Mouse (Mus musculus): ENCODE measurements at regions not wholly inside any gene's neighbourhood (a gene's known extent, or its start where the extent isn't known, plus 50 kb on each side); places are given as distances from the start of the nearest gene placed in this dataset.
A peak's percentile ranks its signal among the peaks of the same experiment; 100 is the strongest.

GRCm38 (mm10) chr10:8071858-8072257 lies 115.8 kb upstream of the Tab2 start:
- DNase-seq = no peak

DNA sequence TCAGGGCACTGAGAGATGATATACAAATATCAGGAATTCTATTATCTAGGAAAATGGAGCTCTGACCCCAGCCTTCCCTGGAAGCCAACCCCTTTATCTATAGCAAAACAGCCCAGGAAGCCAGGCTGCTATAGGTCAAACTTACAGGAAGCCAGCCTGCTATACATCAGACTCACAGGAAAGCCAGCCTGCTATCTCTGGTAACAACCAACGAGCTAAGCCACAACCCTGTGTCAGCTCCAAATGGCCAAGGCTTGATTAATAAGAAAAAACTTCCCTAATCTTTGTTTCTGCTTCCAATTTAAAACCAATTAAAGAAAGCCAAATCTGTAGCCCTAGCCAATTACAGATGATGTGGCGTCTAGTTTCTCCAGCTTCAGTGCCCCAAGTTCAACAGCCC lies 114.4 kb upstream of the Tab2 start:
- DNase-seq = no peak

- no peak for DNase-seq
Observed at GRCm38 (mm10) chr10:8066926-8067325, 110.9 kb upstream of the Tab2 start.

DNA sequence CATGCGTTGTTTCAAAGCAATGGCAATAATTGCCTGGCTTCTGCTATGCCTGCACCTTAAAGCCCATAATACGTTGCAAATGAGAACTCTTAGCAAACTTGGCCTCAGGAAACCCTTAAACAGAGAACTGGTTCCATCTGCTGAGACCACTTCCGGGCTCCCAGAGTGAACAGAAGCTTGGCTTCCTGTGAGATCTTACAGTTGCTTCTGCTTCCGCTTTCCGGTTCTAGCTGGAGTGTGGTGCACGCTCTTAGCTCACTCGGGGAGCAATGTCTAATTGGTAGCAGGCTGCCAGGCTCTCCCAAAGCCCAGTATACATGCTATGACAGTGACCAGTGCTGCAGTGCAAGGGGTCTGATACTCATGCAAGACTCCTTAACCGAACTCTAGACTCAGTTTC lies 109.7 kb upstream of the Tab2 start:
- DNase-seq = peak; percentile 30

DNA sequence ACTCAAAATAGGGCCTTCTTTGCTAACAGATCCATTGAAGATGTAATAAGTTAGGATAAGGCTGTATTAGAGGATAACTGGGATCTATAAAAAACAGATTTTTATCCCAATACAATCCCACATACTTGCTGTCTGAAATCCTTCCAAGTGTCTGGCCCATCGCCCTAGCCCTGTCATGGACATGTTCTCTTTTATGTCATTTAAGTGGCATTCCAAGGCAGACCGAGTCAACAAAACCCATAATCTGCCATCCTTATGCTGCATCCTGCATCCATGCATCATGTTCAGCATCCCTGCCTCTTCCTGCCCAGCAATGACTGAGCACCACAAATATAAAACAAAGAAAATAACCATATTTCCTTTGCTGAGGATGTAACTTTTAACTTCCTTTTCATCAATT lies 108.3 kb upstream of the Tab2 start:
- DNase-seq = no peak

- no peak for DNase-seq
Observed at GRCm38 (mm10) chr10:8063458-8064090, 107.5 kb upstream of the Tab2 start.

DNA sequence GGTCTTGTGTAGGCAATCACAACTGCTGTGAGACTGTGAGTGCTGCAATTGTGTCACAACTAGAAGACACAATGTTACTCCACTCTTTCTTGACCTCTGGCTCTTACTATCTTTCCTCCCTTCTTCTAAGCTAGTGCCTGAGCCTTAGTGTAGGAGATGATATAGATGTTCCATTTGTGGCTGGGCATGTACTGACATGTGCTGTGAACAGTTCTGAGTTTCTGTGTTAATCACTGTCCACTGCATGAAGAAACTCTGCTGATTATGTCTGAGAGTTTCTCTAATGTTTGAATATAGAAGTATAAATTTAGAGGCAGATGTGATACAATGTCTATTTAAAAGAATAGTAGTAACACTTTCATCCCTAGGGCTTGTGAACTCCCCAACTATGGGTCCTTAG lies 105.0 kb upstream of the Tab2 start:
- no peak for DNase-seq

GRCm38 (mm10) chr10:8059769-8060168 lies 103.7 kb upstream of the Tab2 start:
- peak; percentile 6 for DNase-seq

GRCm38 (mm10) chr10:8057855-8058254 lies 101.8 kb upstream of the Tab2 start:
- DNase-seq = no peak

- DNase-seq = peak; percentile 5
Observed at GRCm38 (mm10) chr10:8055293-8055692, 99.3 kb upstream of the Tab2 start.

GRCm38 (mm10) chr10:8043416-8044163 lies 87.6 kb upstream of the Tab2 start:
- DNase-seq = no peak

GRCm38 (mm10) chr10:8042306-8042705 lies 86.3 kb upstream of the Tab2 start:
- DNase-seq = no peak

- no peak for DNase-seq
Observed at GRCm38 (mm10) chr10:8041790-8042189, 85.8 kb upstream of the Tab2 start.

- DNase-seq = no peak
Observed at GRCm38 (mm10) chr10:8037986-8038631, 82.1 kb upstream of the Tab2 start.

- no peak for DNase-seq
Observed at GRCm38 (mm10) chr10:8036293-8036692, 80.3 kb upstream of the Tab2 start.

- no peak for DNase-seq
Observed at GRCm38 (mm10) chr10:8035310-8035709, 79.3 kb upstream of the Tab2 start.

DNA sequence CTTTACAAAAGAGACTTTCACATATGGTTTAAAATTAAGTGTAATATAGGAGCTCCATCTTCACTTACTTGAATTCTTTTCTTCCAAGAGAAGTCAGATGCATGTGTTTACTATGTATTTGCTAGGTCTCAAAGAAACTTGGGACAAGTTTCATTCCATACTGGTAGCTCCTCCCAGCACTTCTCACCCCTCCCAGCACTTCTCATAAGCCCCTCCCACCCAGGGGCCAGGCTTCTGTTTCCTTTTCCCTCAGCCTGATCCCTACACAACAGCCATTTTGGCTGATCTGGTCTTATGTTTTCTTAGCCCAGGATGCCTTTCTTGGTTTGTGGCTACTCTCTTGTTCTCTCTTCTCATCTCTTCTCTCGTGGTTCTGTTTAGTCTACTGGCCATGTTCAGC lies 76.2 kb upstream of the Tab2 start:
- no peak for DNase-seq

- peak; percentile 8 for DNase-seq
Observed at GRCm38 (mm10) chr10:8028840-8029239, 72.8 kb upstream of the Tab2 start.

DNA sequence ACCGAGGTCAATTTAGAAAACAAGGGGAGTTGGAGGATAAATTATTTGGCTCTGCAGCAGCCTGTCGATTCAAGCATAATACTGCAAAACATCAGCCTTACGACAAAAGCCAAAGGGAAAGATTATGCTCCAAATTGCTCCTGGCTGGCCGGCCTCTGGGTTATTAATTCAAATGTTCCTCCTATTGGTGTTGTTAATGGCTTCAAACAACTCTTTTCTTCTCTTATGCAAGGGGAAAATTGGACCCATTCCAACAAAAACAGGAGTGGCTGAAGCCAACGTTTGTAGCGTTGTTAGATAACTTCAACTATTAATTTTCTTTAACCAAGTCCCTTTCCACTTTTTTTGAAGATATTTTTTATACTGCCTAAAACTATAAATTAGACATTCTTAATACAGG lies 71.0 kb upstream of the Tab2 start:
- DNase-seq = peak; percentile 34

GRCm38 (mm10) chr10:8023741-8024140 lies 67.7 kb upstream of the Tab2 start:
- DNase-seq = no peak

DNA sequence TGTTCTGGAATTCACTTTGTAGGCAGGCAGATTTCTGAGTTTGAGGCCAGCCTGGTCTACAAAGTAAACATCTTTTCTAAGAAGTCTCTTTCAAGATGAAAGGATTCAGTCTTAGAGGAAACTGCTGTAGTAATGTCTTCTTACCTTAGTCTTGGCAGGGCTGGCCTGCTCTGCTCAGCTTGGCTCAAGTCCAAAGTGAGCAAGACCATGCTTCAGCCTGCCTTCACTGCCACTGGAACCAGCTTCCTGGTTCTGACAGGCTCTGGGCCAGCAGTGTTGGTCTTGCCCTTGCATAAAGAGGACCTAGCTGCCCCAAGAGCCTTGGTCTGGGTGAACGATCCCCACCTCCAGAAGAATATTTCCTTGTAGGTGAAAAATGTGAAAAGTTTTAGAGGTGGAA lies 65.9 kb upstream of the Tab2 start:
- DNase-seq = no peak

DNA sequence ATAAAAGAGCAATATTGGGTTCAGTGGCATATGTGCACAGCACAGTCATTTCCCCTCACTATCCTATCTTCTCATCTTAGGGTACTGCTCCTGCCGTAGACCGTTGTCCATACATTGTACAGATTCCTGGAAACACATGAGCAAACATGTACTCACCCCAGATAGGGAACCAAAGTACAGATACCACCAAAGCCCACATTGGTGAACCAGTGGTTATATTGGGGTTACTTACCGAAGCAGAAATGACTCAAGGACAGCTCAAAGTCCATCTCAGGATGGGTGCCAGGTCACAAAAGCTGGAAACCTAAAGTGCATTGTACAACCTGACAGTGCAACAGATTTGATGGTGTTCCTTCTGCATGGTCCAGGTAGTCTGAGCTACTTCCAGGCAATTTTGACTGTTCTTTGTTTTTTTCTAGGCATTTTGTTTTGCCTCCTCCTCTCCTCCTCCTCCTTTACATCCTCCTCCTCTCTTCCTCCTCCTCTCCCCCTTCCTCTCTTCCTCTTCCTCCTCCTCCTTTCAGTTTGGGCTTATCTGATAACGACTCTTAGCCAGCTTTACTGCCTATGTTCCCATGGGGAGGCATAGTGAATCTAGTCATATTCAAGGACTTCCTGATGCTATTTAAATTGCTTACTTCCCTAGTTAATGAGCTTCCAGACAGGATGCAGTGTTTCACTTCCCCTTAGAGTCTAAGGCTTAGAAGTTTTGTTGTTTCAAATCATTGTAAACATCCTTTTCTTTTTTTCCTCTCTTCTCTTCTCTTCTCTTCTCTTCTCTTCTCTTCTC lies 65.1 kb upstream of the Tab2 start:
- no peak for DNase-seq

GRCm38 (mm10) chr10:8020113-8020512 lies 64.1 kb upstream of the Tab2 start:
- DNase-seq = no peak
